Mouse (Mus musculus): ENCODE results near the gene Tssk2. TPM values are rescaled to one million over a fixed set of nuclear protein-coding genes. Genes with fewer than 3 reads are reported as not detected.

Tssk2 gene
- total RNA-seq, 2 experiments from 2014 or later, result not detected

GRCm38 (mm10) chr16:17896091-17896490 is 2.3 kb upstream of the Tssk2 start:
- no peak for DNase-seq (ENCODE audit: low spot score in 2 of 2)

- DNase-seq (ENCODE audit: low spot score in 2 of 2), result peak; percentile 88 to 89
Measured at GRCm38 (mm10) chr16:17911052-17911595, 12.7 kb downstream of the Tssk2 start, which contains the start of gene Ess2. Ess2 (minus strand) TSS chr16:17911348.

- DNase-seq (ENCODE audit: low spot score in 2 of 2), result no peak
Measured at GRCm38 (mm10) chr16:17914307-17915249, 16.1 kb downstream of the Tssk2 start, which contains the start of gene Gsc2. Gsc2 (minus strand) TSS chr16:17915059.

GRCm38 (mm10) chr16:17920586-17920985 is 22.1 kb downstream of the Tssk2 start:
- DNase-seq (ENCODE audit: low spot score in 2 of 2), result no peak

GRCm38 (mm10) chr16:17921325-17922162 is 23.1 kb downstream of the Tssk2 start:
- peak; percentile 96 for DNase-seq (ENCODE audit: low spot score in 2 of 2)

- no peak for DNase-seq (ENCODE audit: low spot score in 2 of 2)
Measured at GRCm38 (mm10) chr16:17922163-17922538, 23.7 kb downstream of the Tssk2 start.

- DNase-seq (ENCODE audit: low spot score in 2 of 2), result peak in 1 of 2 experiments; percentile 50
Measured at GRCm38 (mm10) chr16:17927351-17928082, 29.1 kb downstream of the Tssk2 start.

GRCm38 (mm10) chr16:17928087-17928580 is 29.7 kb downstream of the Tssk2 start, which contains the start of gene Slc25a1:
Slc25a1 (minus strand) TSS chr16:17928219.
- DNase-seq (ENCODE audit: low spot score in 2 of 2), result peak; percentile 75 to 86

GRCm38 (mm10) chr16:17928627-17929104 is 30.2 kb downstream of the Tssk2 start:
- peak; percentile 58 to 71 for DNase-seq (ENCODE audit: low spot score in 2 of 2)

GRCm38 (mm10) chr16:17929211-17929610 is 30.8 kb downstream of the Tssk2 start:
- DNase-seq (ENCODE audit: low spot score in 2 of 2), result no peak

GRCm38 (mm10) chr16:17929631-17930030 is 31.2 kb downstream of the Tssk2 start:
- no peak for DNase-seq (ENCODE audit: low spot score in 2 of 2)

- no peak for DNase-seq (ENCODE audit: low spot score in 2 of 2)
Measured at GRCm38 (mm10) chr16:17931906-17932460, 33.5 kb downstream of the Tssk2 start.

GRCm38 (mm10) chr16:17933594-17934444 is 35.4 kb downstream of the Tssk2 start:
- DNase-seq (ENCODE audit: low spot score in 2 of 2), result no peak

- DNase-seq (ENCODE audit: low spot score in 2 of 2), result no peak
Measured at GRCm38 (mm10) chr16:17934445-17934910, 36.0 kb downstream of the Tssk2 start.

GRCm38 (mm10) chr16:17936776-17937175 is 38.3 kb downstream of the Tssk2 start:
- DNase-seq (ENCODE audit: low spot score in 2 of 2), result no peak

- no peak for DNase-seq (ENCODE audit: low spot score in 2 of 2)
Measured at GRCm38 (mm10) chr16:17938187-17938586, 39.8 kb downstream of the Tssk2 start.

GRCm38 (mm10) chr16:17938821-17939220 is 40.4 kb downstream of the Tssk2 start:
- peak in 1 of 2 experiments; percentile 43 for DNase-seq (ENCODE audit: low spot score in 2 of 2)

GRCm38 (mm10) chr16:17939255-17939751 is 40.9 kb downstream of the Tssk2 start:
- no peak for DNase-seq (ENCODE audit: low spot score in 2 of 2)

GRCm38 (mm10) chr16:17943466-17943865 is 45.0 kb downstream of the Tssk2 start:
- no peak for DNase-seq (ENCODE audit: low spot score in 2 of 2)
